Mouse (Mus musculus): ENCODE data around the gene Mcrs1. TPM values are rescaled to one million over a fixed set of nuclear protein-coding genes. Genes with fewer than 3 reads are reported as not detected.
"Not testable (repeated sequence)": the region's sequence is repeated elsewhere in the genome, so short reads cannot be mapped to it uniquely, and the experiment has no call there.

Gene Mcrs1
- polyA plus RNA-seq, 1 experiment, result 109 TPM

- Histone ChIP-seq H3K4me1 (ENCODE audit: control insufficient read depth, insufficient read depth, low read length) (no peaks in the 10 kb centered on the region), H3K4me3 (ENCODE audit: insufficient read depth, low read length) (no peak overlapping the region)
These were observed 26.5 kb upstream of the Mcrs1 start for GRCm38 (mm10) chr15:99278271-99278670.

GRCm38 (mm10) chr15:99276095-99276494 lies 24.3 kb upstream of the Mcrs1 start:
- TF ChIP-seq CTCF (IDR thresholded peaks at IDR 0.05; ENCODE audit: extremely low read depth, insufficient read depth, low read length) (no peak), POLR2A (IDR thresholded peaks at IDR 0.05; ENCODE audit: extremely low read depth, insufficient read depth, low read length) (no peak)
- Histone ChIP-seq H3K4me3 (ENCODE audit: insufficient read depth, low read length) (no peak overlapping the region), H3K27ac (ENCODE audit: insufficient read depth, low read length) (no peak overlapping the region), H3K4me1 (ENCODE audit: control insufficient read depth, insufficient read depth, low read length) (no peaks in the 10 kb centered on the region)

More at GRCm38 (mm10) chr15:99278271-99278670, 26.5 kb upstream of the Mcrs1 start:
- H3K27ac ChIP-seq (ENCODE audit: insufficient read depth, low read length), result no peak overlapping the region
- no peak for TF ChIP-seq POLR2A (IDR thresholded peaks at IDR 0.05; ENCODE audit: extremely low read depth, insufficient read depth, low read length)
- TF ChIP-seq CTCF (IDR thresholded peaks at IDR 0.05; ENCODE audit: extremely low read depth, insufficient read depth, low read length), result no peak

GRCm38 (mm10) chr15:99265679-99266078 lies 13.9 kb upstream of the Mcrs1 start:
- Histone ChIP-seq H3K4me3 (ENCODE audit: insufficient read depth, low read length) (no peak overlapping the region), H3K27ac (ENCODE audit: insufficient read depth, low read length) (no peak overlapping the region), H3K4me1 (ENCODE audit: control insufficient read depth, insufficient read depth, low read length) (no peaks in the 10 kb centered on the region)
- TF ChIP-seq CTCF (IDR thresholded peaks at IDR 0.05; ENCODE audit: extremely low read depth, insufficient read depth, low read length) (peak; percentile 83), POLR2A (IDR thresholded peaks at IDR 0.05; ENCODE audit: extremely low read depth, insufficient read depth, low read length) (no peak)

- Histone ChIP-seq H3K4me1 (ENCODE audit: control insufficient read depth, insufficient read depth, low read length) (peaks cover 6% of the 10 kb centered on the region; the same call in 1 of the 2 replicates), H3K27ac (ENCODE audit: insufficient read depth, low read length) (no peak overlapping the region)
- TF ChIP-seq POLR2A (IDR thresholded peaks at IDR 0.05; ENCODE audit: extremely low read depth, insufficient read depth, low read length), result no peak
- no peak for TF ChIP-seq CTCF (IDR thresholded peaks at IDR 0.05; ENCODE audit: extremely low read depth, insufficient read depth, low read length)
These were observed 12.6 kb upstream of the Mcrs1 start for GRCm38 (mm10) chr15:99264363-99264762.

GRCm38 (mm10) chr15:99262702-99263101 lies 10.9 kb upstream of the Mcrs1 start:
- Histone ChIP-seq H3K4me1 (ENCODE audit: control insufficient read depth, insufficient read depth, low read length) (peaks cover 6% of the 10 kb centered on the region; the same call in 1 of the 2 replicates), H3K27ac (ENCODE audit: insufficient read depth, low read length) (no peak overlapping the region), H3K4me3 (ENCODE audit: insufficient read depth, low read length) (no peak overlapping the region)
- TF ChIP-seq CTCF (IDR thresholded peaks at IDR 0.05; ENCODE audit: extremely low read depth, insufficient read depth, low read length), result no peak
- no peak for TF ChIP-seq POLR2A (IDR thresholded peaks at IDR 0.05; ENCODE audit: extremely low read depth, insufficient read depth, low read length)

More at GRCm38 (mm10) chr15:99264363-99264762, 12.6 kb upstream of the Mcrs1 start:
- no peak overlapping the region for H3K4me3 ChIP-seq (ENCODE audit: insufficient read depth, low read length)

GRCm38 (mm10) chr15:99259730-99260252 lies 8.0 kb upstream of the Mcrs1 start:
- no peak overlapping the region for H3K27ac ChIP-seq (ENCODE audit: insufficient read depth, low read length)
- peak overlapping the region; percentile 22 for H3K4me3 ChIP-seq (ENCODE audit: insufficient read depth, low read length)
- H3K4me1 ChIP-seq (ENCODE audit: control insufficient read depth, insufficient read depth, low read length), result peaks cover 6% of the 10 kb centered on the region; the same call in 1 of the 2 replicates
- no peak for TF ChIP-seq CTCF (IDR thresholded peaks at IDR 0.05; ENCODE audit: extremely low read depth, insufficient read depth, low read length)
- no peak for TF ChIP-seq POLR2A (IDR thresholded peaks at IDR 0.05; ENCODE audit: extremely low read depth, insufficient read depth, low read length)

GRCm38 (mm10) chr15:99259167-99259729 lies 7.5 kb upstream of the Mcrs1 start:
- no peak overlapping the region for H3K27ac ChIP-seq (ENCODE audit: insufficient read depth, low read length)
- TF ChIP-seq CTCF (IDR thresholded peaks at IDR 0.05; ENCODE audit: extremely low read depth, insufficient read depth, low read length) (no peak), POLR2A (IDR thresholded peaks at IDR 0.05; ENCODE audit: extremely low read depth, insufficient read depth, low read length) (no peak)
- peaks cover 6% of the 10 kb centered on the region; the same call in 1 of the 2 replicates for H3K4me1 ChIP-seq (ENCODE audit: control insufficient read depth, insufficient read depth, low read length)
- H3K4me3 ChIP-seq (ENCODE audit: insufficient read depth, low read length), result peak overlapping the region; percentile 22

GRCm38 (mm10) chr15:99255241-99255749 lies 3.5 kb upstream of the Mcrs1 start:
- Histone ChIP-seq H3K4me1 (ENCODE audit: control insufficient read depth, insufficient read depth, low read length) (peaks cover 5% of the 10 kb centered on the region; the same call in 1 of the 2 replicates), H3K27ac (ENCODE audit: insufficient read depth, low read length) (no peak overlapping the region), H3K4me3 (ENCODE audit: insufficient read depth, low read length) (no peak overlapping the region)
- no peak for TF ChIP-seq POLR2A (IDR thresholded peaks at IDR 0.05; ENCODE audit: extremely low read depth, insufficient read depth, low read length)
- no peak for TF ChIP-seq CTCF (IDR thresholded peaks at IDR 0.05; ENCODE audit: extremely low read depth, insufficient read depth, low read length)

GRCm38 (mm10) chr15:99254477-99255005 lies 2.8 kb upstream of the Mcrs1 start:
- Histone ChIP-seq H3K27ac (ENCODE audit: insufficient read depth, low read length) (no peak overlapping the region), H3K4me1 (ENCODE audit: control insufficient read depth, insufficient read depth, low read length) (peaks cover 6% of the 10 kb centered on the region), H3K4me3 (ENCODE audit: insufficient read depth, low read length) (no peak overlapping the region)
- TF ChIP-seq POLR2A (IDR thresholded peaks at IDR 0.05; ENCODE audit: extremely low read depth, insufficient read depth, low read length), result no peak
- no peak for TF ChIP-seq CTCF (IDR thresholded peaks at IDR 0.05; ENCODE audit: extremely low read depth, insufficient read depth, low read length)

- Histone ChIP-seq H3K4me1 (ENCODE audit: control insufficient read depth, insufficient read depth, low read length) (peaks cover 6% of the 10 kb centered on the region), H3K4me3 (ENCODE audit: insufficient read depth, low read length) (no peak overlapping the region), H3K27ac (ENCODE audit: insufficient read depth, low read length) (no peak overlapping the region)
- TF ChIP-seq POLR2A (IDR thresholded peaks at IDR 0.05; ENCODE audit: extremely low read depth, insufficient read depth, low read length), result no peak
- no peak for TF ChIP-seq CTCF (IDR thresholded peaks at IDR 0.05; ENCODE audit: extremely low read depth, insufficient read depth, low read length)
These were observed 2.0 kb upstream of the Mcrs1 start for GRCm38 (mm10) chr15:99253772-99254171.

- H3K4me1 ChIP-seq (ENCODE audit: control insufficient read depth, insufficient read depth, low read length), result not testable (repeated sequence)
These were observed 1.4 kb upstream of the Mcrs1 start for GRCm38 (mm10) chr15:99253175-99253479.

More at GRCm38 (mm10) chr15:99253175-99253479, 1.4 kb upstream of the Mcrs1 start:
- not testable (repeated sequence) for H3K4me3 ChIP-seq (ENCODE audit: insufficient read depth, low read length); H3K27ac ChIP-seq (ENCODE audit: insufficient read depth, low read length)
